Mouse (Mus musculus) left cerebral cortex, adult 11 months (tissue): ENCODE data around the gene Cryaa.
"Not testable (repeated sequence)": the region's sequence is repeated elsewhere in the genome, so short reads cannot be mapped to it uniquely, and the experiment has no call there.

Experiments used
- DNase-seq: peaks from one replicate; pipeline ENCODE4 v3.0.0; 2022; ENCODE audit warnings: low spot score

Cryaa gene

DNA sequence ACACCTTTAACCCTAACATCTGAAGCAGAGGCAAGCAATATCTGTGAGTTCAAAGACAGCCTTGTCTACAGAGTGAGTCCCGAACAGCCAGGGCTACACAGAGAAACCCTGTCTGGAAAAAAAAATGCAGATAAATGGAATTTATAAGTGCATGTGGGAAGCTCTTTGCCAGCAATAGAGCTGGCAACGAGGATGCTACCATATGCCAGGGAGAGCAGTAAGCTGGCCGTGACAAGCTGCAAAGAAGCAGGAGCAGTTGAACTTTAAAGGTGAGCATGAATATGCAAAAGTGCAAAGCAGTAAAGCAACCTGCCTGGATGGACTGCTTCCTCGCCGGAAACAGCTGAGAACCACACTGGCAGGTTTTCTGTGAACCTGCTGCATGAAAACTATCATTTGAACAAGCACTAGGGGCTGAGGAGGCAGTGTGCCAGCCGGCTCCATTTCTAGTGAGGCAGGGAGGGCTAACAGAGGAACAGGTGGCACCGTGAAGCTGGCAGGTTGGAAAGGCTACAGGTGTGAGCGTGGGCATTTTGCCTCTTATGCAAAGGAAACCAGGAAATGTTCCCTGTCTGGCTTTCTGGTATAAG lies 16.9 kb upstream of the Cryaa start:
- peak; percentile 45 for DNase-seq

DNA sequence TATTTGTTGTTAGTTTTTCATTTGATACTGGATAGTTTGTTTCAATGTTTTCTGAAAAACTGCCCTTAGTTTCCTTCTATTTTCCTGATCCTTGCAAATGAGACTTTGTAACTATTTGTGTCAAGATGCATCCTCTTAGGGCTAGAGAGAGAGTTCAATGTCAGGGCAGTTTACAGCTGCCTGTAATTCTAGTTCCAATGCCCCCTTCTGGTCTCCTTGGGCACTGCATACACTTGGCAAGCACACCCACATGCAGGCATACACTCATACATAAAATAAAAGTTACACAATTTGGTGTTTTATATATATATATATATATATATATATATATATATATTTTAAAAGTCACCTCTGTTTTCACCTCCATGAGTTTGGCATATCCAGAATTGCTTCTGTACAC lies 14.8 kb upstream of the Cryaa start:
- no peak for DNase-seq

DNA sequence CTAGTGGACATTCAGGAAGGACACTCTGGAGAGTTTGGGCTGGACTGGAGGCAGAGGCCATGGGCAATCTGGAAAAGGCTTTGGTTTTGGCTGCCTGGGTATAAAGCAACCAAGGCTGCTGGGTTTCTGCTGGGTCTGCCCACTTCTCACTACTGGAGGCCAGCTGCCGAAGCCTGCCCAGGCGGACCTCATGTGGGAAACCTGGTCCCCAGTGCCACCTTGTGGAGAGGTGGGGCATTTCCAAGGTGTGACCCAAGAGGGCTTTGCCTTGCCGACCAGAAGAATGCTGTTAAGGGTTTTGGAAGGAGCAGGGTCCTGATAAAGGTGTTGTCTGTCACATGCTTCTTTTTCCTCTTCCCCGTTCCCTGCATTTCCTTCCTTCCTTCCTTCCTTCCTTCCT lies 12.8 kb upstream of the Cryaa start:
- DNase-seq = peak; percentile 72

DNA sequence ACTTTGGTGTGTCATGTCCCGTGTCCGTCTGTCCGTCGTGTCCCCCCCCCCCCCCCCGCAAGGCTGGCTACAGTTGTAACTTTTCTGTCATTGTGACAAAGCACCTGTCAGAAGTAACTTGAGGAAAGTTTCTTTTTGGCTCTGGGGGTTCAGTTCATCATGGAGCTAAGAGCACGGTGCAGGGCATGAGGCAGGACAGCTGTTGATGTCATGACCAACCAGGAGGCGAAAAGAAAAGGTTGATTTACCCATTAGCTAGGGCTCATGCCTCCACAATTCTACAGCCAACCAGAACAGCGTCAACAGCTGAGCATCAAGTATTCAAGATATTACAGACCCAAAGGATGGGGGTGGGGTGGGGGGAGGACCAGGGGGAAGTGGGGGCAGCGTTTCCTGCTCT lies 9.3 kb upstream of the Cryaa start:
- no peak for DNase-seq

DNA sequence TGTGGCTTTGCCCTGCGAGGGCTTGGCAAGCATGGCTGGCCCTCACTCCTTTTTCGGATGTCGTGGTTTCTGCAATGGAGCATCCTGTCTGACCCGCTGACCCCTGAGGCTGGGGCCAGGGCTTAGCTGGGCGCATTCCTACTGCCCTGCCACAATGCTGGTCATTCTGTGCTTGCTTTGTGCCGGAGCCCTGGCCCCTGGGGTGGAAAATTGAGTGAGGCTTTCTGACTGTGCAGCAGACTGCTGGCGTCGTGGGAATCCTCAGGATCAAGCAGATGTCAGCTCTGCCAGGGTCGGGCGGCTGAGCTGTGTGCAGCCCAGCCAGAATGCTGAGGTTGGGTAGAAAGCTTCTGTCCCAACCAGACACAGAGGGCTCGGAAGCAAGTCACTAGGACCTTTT lies 7.4 kb upstream of the Cryaa start:
- DNase-seq = no peak

DNA sequence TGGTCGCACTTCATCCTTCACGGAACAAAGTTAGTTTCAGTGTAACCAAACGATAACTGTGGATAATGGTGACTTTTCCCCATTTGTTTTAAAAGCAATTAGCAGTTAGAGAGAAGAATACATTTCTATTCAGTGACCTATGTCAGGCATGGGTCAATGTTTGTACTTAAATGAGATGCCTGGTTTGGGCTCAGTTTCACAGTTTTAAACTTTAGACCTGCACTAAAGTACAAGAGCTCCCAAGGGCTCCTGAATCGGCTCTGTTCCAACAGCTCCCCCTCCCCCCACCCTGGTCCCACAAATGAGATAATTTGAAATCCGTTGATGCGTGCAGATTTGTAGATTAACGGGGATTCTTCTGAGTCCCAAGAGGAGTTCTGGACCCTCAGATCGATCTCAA lies 5.9 kb upstream of the Cryaa start:
- no peak for DNase-seq

DNA sequence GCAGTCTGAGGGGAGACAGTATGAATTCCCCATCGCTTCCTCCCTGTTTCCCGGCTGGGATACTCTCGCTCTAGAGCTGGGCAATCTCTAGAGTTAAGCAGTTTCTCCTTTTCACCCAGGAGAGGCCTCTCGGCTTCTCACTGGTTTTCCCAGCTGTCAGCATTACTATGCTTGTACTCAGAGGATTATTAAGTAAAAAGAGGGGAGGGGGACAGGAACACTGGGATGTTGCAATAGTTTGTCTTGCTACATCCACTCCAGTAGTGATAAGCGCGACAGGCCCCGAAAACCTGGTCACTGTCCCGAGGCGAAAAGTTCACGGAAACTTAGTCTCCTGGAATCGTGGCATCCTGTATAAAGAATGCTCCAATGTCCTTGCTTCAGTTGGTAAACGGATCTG lies 5.3 kb upstream of the Cryaa start:
- DNase-seq = no peak

DNA sequence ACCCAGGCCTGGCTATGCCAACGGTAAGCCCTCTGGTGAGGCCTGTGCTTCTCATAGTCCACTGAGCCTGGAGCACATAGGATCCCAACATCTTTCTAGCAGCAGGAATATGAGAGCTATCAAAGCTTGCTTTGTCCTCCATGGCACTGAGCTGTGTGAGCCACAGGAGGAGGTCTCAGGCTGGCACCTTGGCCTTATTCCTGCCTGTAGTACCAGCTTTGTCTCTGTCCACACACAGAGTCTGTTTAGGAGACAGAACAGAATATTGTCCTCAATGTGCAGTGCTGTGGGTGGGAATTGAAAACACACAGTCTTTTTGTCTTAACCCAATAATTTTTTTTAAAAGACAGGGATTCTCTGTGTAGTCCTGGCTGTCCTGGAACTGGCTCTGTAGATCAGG lies 3.2 kb upstream of the Cryaa start:
- DNase-seq = peak; percentile 53

DNA sequence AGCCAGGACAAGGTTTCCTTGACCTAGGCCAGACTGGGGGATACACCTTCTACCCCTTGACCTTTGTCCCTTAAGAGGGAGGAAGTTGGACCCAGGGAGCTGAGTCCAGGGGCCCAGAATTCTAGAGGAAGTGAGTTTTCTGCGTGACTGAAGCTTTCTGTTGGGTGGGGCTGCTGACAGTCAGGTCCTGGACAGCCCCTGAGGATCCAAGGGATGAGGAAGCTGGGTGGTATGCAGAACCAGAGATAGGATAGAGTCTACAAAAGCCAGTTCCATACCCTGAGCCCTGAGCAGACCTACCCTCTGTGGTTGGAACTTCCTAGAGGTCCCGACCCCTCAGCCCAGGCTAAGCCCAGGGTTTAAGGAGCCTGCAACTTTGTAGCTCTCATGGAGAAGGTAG lies 2.8 kb downstream of the Cryaa start:
- no peak for DNase-seq

DNA sequence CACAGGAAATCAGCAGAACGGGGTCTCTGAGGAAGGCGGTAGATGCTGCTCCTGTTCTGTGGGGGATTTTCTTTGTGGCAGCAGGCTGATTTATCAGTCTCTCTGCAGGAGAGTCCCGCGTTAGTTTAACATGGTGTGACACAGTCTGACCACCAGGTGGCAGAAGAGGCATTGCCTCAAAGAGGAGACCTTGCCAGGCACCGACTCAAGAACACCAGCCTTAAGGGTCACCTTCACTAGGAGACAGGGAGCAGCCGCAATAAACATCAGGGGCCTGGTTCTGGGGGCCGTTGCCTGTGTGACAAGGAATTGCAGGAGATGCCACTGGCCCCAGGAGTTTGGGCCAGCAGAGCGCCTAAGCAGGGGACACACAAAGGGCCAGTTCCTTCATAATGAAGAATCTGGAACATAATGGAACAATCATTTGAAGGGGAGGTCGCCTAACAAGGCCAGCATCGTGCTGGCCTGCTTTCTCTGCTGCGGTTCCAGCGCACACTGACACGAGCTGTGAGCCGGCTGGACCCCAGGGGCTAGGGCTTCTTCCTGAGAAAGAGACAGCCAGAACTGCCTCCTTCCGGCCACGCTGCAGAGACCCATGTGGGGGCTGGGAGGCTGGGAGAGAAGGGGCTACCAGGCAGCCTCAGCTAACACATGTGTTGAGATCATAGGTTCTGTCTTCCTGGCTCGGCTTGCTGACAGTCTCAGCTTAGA lies 8.1 kb downstream of the Cryaa start:
- DNase-seq = peak; percentile 72

DNA sequence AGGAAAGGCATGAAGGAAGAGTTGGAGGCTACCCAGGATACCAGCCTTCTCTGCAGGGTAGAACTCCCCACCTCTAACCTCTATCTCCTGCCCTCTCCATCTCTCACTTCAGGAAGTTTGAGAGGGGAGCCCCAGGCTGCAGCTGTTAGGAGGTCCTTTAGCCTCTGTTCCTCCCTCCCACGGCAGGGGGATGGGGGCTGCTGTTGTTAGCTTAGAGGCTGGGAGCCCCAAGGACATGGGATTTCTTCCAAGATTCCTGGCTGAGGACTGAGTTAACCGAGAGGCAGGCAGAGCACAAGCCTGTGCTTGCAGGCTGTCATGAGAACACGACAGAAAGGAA lies 8.6 kb downstream of the Cryaa start:
- DNase-seq = no peak

DNA sequence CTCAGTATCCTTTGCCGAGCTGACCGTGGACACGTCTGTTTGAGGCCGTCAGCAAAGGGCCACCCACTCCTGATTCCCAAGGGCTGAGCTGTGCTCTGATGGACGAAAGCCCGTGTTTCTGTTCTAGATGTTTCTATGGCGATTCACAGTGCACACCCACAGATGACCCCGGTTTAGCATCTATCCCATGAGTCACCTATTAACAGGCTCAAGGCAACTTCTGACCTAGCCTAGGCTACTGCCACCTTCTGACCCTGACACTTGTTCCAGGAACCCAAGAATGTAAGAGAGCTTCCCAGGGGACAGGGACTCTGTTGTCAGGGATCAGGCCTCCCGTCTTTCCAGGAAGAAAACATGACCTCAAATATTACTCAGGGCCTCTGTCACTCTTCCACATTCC lies 10.5 kb downstream of the Cryaa start:
- DNase-seq = no peak

DNA sequence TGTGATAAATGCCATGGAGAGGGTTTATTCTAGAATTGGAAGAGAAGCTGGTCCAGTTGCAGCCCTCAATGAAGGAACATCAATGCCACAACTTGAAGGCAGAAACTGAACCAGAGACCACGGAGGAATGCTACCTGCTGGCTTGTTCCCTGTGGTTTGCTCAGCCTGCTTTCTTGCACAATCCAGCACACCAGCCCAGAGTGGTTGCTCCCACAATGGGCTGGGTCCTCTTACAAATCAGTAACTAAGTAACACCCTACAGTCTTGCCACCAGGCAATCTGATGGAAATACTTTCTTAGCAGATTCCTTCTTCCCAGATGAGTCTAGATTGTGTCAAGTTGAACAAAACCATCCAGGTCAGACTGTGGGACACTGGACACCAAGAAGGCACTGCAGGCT lies 12.0 kb downstream of the Cryaa start:
- DNase-seq = no peak

DNA sequence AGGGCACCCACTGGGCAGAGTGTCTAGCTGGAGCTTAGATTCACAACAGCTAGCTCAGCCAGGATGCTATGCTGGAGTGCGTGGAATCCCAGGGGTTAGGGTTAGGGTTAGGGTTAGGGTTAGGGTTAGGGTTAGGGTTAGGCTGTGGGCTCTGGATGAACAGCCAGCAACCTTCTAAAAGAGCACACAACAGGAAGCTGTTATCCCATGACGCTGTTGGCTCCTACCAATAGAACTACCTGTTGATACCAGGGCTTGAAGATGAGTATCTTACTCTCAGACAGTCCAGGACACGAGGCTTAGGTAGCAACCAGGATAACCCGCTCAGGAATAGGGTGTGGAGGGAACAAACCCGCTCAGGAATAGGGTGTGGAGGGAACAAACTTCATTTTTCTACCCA lies 15.3 kb downstream of the Cryaa start:
- DNase-seq = no peak

DNA sequence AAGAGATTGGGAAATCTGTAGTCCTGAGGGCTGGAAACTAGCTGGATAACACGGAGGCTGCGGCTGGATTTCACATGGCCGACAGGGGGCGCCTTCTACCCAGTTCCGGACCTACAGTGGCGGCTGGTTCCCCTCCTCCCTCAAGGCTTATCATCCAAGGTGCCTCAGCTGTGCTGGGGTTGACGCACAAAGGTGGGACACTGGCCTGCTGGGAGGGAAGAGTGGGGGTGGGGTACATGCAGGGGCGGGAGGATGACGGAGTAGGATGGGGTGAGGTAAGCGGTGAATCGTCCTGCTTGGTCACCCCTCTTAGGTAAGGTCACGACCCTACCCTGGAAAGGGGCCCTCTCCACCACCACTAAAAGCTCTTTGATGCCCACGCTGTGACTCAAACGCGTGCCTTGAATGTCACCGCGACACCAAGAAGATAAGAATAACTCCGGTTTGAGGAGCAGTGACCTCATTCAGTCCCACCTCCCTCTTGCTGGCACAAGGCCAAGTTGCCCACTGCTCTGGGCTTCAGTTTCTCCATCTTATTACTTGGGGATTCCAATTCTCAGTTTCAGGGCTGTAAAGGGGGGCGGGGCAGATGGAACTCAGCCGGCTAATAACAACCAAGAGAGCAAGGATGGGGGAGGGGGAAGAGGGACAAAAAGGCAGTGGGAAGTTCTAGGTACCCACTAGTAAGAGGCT lies 15.9 kb downstream of the Cryaa start:
- DNase-seq = peak; percentile 55

DNA sequence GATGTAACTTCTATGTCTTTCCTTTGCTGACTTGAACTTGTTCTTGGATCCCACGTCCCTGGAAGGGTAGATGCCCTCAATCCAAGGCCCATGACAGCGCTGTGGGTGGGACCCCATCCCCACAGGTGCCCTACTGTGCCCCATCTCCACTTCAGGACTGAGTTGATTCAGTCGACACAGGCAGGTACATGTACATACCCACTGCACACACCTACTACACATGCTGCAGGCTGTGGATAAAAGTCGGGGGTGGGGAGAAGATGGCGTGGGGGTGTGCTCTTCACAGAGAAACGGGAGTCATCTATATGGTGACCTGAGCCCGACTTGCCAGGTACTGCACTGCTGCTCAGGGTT lies 16.4 kb downstream of the Cryaa start:
- DNase-seq = no peak

DNA sequence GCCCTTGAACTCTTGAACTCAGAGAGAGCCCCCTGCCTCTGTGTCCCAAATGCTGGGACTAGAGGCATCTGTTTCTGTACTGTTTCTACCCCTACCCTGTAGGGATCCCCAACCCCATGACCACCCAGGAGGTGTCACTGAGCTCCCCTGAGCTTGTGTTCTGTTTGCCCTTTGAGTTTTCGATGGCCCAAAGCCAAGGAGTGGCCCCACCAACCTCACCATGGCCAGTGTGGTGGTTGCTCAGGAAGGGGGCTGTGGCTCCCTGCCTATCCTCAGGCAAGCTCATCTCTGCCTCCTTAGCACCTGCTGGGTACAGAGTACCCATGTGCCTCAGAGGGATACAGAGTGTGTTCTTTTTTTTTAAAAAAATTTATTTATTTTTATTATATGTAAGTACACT lies 17.3 kb downstream of the Cryaa start:
- no peak for DNase-seq

DNA sequence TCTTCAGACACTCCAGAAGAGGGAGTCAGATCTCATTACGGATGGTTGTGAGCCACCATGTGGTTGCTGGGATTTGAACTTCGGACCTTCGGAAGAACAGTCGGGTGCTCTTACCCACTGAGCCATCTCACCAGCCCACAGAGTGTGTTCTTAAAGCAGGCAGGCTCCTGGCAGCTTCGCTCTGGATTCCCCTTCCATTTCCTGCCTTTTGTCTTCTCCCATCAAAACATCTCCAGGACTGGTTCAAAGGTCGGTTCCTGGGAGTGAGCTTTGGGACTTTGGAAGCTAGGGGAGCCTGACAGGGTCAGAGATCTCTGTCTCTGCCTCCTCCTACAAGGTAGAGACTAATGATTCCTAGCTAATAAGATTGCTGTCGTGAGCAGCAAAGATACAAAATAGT lies 17.7 kb downstream of the Cryaa start:
- not testable (repeated sequence) for DNase-seq

DNA sequence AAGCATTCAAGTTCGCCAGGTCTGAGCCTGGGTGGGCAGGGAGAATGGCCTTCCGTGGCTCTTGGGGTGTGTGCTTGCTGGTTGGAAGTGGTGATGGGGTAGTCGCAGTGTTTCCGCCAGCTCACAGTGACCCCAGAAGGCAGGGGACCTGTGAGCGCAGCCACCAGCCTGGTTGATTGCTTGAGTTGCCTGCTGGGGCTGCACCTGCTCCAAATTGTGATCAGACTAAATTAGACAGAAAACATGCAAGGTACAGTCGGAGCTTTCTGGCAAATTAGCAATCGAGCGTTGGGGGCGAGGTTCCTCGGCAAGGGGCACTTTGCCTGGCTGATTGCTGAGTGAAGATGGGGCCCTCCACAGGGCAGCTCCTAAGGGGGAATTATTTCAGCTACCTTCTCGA lies 20.7 kb downstream of the Cryaa start:
- no peak for DNase-seq

DNA sequence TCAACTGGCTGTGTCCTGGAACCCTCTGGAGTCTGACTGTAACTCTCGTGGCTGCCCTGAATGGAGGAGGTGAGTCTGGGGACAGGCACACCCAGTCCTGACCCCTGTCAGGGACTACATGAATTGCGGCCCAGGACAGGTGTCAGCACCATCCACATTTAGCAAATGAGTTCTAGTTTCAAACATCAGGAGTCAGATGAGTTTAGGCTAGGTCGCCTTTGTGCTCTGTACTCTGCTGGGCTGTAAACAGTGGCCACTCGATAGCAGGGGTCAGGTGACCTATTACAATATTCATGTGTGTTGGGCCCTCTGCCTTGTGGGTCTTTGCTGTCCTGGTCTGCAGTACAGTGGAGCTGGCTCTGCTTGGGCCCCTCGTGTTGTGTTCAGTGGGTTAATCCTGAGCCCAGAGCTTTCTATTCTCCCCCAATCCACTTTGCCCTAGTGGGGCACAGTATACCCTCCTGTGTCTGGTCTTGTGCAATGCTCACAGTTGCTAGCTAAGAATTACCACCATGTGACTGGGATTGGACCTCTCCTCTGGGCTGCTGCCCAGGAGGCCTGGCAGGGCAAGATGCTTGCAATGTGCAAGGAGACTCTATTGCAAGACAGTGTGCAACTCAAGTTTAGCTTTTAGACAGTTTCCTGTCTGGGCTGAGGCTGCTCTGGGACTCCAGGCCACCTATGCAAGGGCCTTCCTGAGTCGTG lies 25.8 kb downstream of the Cryaa start:
- DNase-seq = no peak

DNA sequence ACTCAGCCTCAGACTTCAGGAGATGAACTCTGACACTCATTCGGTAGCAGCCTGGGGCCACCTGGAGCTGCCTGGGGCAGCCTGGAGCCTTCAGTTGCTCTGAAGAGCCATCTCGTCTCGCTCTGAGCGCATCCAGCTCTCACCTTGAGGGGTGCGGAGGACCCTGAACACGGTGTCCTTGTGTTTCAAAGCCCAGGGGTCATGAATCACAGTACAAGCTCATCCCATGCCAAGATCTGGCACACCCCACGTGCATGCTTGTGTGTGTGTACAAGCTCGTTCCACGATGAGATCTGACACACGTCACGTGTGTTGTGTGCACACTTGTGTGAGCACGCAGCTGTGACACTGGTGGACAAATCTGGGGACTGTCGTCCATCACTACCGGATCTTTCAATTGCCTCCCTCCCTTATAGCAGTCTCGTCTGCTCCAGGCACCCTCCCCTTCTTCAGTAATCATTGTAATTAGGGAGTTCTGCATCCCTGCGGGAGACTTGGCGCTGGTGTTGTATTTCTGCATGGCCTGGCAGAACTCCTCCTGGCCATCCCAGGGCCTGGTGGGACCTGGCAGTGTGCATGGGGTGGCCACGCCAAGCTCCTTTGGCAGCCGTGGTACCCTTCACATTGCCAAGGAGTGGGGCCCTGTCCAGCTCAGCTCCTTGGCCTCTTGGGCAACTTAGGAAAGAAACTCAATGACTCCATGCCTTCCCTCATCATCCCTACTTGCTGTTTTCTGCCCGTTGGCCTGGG lies 27.8 kb downstream of the Cryaa start:
- DNase-seq = no peak

DNA sequence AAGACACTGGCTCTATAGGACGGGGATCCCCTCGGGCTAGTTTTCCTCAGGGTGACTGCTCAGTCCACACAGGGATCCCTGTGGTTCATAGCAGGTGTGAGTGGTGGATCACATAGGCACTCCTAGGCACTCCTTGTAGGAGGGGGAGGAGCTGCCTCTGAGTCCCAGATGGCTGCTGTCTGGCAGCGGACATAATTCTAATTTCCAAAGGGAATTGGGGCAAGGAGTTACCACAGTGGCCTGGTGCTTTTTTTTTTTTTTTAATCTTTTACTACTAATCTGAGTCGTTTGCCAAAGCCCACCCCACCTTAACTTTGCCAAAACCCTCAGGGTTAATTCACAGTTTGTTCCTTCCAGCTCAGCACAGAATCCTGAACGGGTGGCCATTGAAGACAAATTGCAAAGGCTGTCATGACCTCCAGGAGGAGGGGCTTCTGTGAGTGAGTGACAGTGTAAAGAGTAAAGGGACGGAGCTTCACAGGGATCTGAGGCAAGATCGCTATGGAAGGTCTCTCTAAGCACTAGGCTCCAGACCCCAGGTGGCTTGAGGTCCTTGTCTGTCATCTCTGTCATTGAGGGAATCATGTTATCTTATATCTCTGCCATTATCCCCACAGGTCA lies 31.6 kb downstream of the Cryaa start:
- DNase-seq = no peak
